Mouse (Mus musculus): ENCODE data around the gene Prrc2b. TPM values are rescaled to one million over a fixed set of nuclear protein-coding genes. Genes with fewer than 3 reads are reported as not detected.

The Prrc2b gene
- polyA plus RNA-seq, 1 experiment from 2014 or later: 61.6 TPM

DNA sequence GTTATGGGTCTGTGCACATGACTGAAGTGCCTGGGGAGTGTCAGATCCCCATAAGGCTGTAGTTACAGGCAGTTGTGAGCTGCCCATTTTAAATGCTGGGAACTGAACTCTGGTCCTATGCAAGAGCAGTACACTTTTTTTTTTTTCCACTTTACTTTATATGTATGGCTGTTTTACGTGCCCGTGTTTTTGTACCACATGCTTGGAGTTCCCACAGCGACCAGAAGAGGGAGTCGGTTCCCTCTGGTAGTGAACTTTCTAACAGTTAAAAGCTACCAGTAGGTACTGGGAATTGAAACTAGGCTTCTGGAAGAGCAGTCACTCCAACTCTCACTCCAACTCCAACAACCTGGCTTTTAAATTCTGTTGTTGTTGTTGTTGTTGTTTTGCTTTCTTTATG is 109.8 kb downstream of the Prrc2b start:
- no peaks in the 10 kb centered on the region for H3K27me3 ChIP-seq
- peak overlapping the region; percentile 85 for H3K4me2 ChIP-seq
- 0 out of 2 replicates have a peak overlapping the region, but pooled peaks have one; percentile 83 for H3K9ac ChIP-seq
- WGBS: 26% methylated on average over 4 of the region's 4 CpGs
- no peak overlapping the region for H3K27ac ChIP-seq (replicated peaks)
- no peak for ATAC-seq (ENCODE audit: low read depth)
- peaks cover 13% of the 10 kb centered on the region for H3K4me1 ChIP-seq (replicated peaks)
- H3K9me3 ChIP-seq: no peaks in the 10 kb centered on the region
- H3K36me3 ChIP-seq: peaks cover 24% of the 10 kb centered on the region
- H3K4me3 ChIP-seq: peak overlapping the region; percentile 91

DNA sequence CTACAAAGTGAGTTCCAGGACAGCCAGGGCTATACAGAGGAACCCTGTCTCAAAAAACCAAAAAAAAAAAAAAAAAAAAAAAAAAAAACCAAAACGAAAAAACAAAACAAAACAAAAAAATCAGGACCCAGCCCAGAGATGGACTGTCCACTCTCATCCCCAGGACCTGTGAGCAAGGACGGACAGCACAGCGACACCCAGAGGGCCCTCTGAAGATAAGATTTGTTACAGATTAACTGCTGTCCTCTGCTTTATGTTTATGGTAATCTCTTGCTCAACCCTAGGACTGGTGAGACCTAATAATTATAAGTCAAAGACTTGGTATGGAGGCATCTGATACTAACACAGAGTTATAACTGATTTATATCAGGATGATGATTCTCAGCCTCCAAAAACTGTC is 124.9 kb downstream of the Prrc2b start:
- 72% methylated on average over 3 of the region's 3 CpGs for whole genome bisulfite sequencing
- Histone ChIP-seq H3K9ac (no peak overlapping the region), H3K27me3 (no peaks in the 10 kb centered on the region), H3K36me3 (peaks cover 41% of the 10 kb centered on the region), H3K4me3 (no peak overlapping the region), H3K4me1 (replicated peaks) (no peaks in the 10 kb centered on the region), H3K4me2 (no peak overlapping the region), H3K9me3 (no peaks in the 10 kb centered on the region), H3K27ac (replicated peaks) (no peak overlapping the region)
- no peak for ATAC-seq (ENCODE audit: low read depth)

DNA sequence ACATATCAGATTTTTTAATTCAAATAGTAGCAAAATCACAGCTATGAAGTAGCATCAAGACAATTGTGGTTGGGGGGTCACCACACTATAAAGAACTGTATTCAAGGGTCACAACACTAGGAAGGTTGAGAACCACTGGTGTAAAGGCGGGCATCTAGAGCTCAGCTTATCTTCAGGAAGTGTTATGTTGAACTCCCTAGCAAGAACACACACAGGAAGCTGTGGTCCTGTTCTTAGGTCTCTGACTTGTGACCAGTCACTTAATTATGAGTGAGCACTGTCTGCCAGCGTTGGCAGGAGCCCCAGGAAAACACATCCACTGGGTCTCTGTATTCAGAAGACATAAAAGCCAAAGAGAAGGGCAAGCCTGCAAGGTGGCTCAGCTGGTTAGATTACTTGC is 131.4 kb downstream of the Prrc2b start:
- Histone ChIP-seq H3K27me3 (no peaks in the 10 kb centered on the region), H3K4me3 (no peak overlapping the region), H3K27ac (replicated peaks) (no peak overlapping the region), H3K4me1 (replicated peaks) (peaks cover 12% of the 10 kb centered on the region), H3K9me3 (no peaks in the 10 kb centered on the region), H3K4me2 (no peak overlapping the region), H3K36me3 (peaks cover 76% of the 10 kb centered on the region), H3K9ac (no peak overlapping the region)
- ATAC-seq (ENCODE audit: low read depth): no peak
- 91% methylated on average over 2 of the region's 2 CpGs for WGBS

DNA sequence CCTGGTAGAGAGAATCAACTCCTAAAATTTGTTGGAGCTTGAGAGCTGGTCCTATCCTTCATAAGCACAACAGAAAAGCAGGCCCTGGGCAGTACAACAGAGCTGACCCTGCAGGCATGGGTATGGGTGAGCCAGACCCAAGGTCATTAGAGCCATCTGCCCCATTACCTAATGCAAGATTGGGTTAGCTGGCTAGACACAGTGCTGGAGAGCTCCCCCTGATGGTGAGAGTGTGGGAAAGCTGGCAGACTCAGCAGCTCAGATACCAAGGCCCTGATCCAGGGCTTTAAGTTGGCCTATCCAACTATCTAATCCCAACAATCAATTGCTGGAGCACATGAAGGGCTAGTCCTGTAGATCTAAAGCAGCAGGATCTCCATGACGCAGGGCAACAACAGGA is 131.8 kb downstream of the Prrc2b start:
- no peak for ATAC-seq (ENCODE audit: low read depth)
- Histone ChIP-seq H3K27me3 (no peaks in the 10 kb centered on the region), H3K9ac (no peak overlapping the region), H3K4me2 (no peak overlapping the region), H3K36me3 (peaks cover 71% of the 10 kb centered on the region), H3K9me3 (no peaks in the 10 kb centered on the region), H3K4me1 (replicated peaks) (peaks cover 13% of the 10 kb centered on the region), H3K4me3 (no peak overlapping the region), H3K27ac (replicated peaks) (no peak overlapping the region)
- WGBS: 97% methylated on average over 1 of the region's 1 CpGs

DNA sequence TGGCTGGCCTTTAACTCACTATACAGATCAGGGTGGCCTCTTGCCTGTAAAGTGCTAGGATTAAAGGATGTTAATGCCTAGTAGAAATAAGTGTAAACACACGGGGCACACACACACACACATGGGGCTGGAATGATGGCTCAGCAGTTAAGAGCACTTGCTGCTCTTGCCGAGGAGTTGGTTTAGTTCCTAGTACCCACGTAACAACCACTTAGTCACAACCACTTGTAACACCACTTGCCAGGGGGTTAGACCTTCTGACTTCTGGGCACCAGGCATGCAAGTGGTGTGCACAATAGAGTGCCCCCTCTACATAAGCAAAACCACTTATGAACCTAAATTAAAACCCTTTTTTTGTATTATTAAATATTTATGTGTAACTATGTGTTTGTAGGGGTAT is 133.1 kb downstream of the Prrc2b start:
- Histone ChIP-seq H3K4me1 (replicated peaks) (peaks cover 17% of the 10 kb centered on the region), H3K4me3 (no peak overlapping the region), H3K9me3 (no peaks in the 10 kb centered on the region), H3K27ac (replicated peaks) (no peak overlapping the region), H3K4me2 (no peak overlapping the region), H3K36me3 (peaks cover 59% of the 10 kb centered on the region), H3K9ac (no peak overlapping the region), H3K27me3 (no peaks in the 10 kb centered on the region)
- 88% methylated on average over 3 of the region's 3 CpGs for WGBS
- ATAC-seq (ENCODE audit: low read depth): no peak

Small RNA genes within 50 kb of the gene (microRNA-seq; reads per million reads assigned to microRNA genes)
- not detected for gene Gm27805

Other genes starting within 250 kb of the Prrc2b start
- 23.1 and 29.1 TPM in 2 replicates for gene Aif1l, start 200.9 kb upstream of the Prrc2b start, polyA plus RNA-seq (2015; fragmentation: Nextera tagmentation; extraction: Ambion mirVana)
- gene Nup214, start 176.6 kb upstream of the Prrc2b start, polyA plus RNA-seq (2015; fragmentation: Nextera tagmentation; extraction: Ambion mirVana): 74.2 and 74.5 TPM in 2 replicates
- gene Fam78a, start 66.2 kb upstream of the Prrc2b start, polyA plus RNA-seq (2015; fragmentation: Nextera tagmentation; extraction: Ambion mirVana): 0.88 and 1.2 TPM in 2 replicates
- gene Plpp7, start 55.6 kb upstream of the Prrc2b start, polyA plus RNA-seq (2015; fragmentation: Nextera tagmentation; extraction: Ambion mirVana): 22.6 and 24.1 TPM in 2 replicates
- gene Pomt1, start 85.5 kb downstream of the Prrc2b start, polyA plus RNA-seq (2015; fragmentation: Nextera tagmentation; extraction: Ambion mirVana): 25.8 and 25.9 TPM in 2 replicates
- gene Uck1, start 109.1 kb downstream of the Prrc2b start, polyA plus RNA-seq (2015; fragmentation: Nextera tagmentation; extraction: Ambion mirVana): 68.3 and 75.5 TPM in 2 replicates
- gene Golga2, start 136.3 kb downstream of the Prrc2b start, polyA plus RNA-seq (2015; fragmentation: Nextera tagmentation; extraction: Ambion mirVana): 27.8 and 30.0 TPM in 2 replicates
- gene Swi5, start 137.0 kb downstream of the Prrc2b start, polyA plus RNA-seq (2015; fragmentation: Nextera tagmentation; extraction: Ambion mirVana): 432 and 483 TPM in 2 replicates
- 49.9 and 51.1 TPM in 2 replicates for gene Ciz1, start 201.2 kb downstream of the Prrc2b start, polyA plus RNA-seq (2015; fragmentation: Nextera tagmentation; extraction: Ambion mirVana)
- gene Dnm1, start 202.3 kb downstream of the Prrc2b start, polyA plus RNA-seq (2015; fragmentation: Nextera tagmentation; extraction: Ambion mirVana): 44.3 and 47.0 TPM in 2 replicates
- gene 1110008P14Rik, start 230.9 kb downstream of the Prrc2b start, polyA plus RNA-seq (2015; fragmentation: Nextera tagmentation; extraction: Ambion mirVana): 101 and 135 TPM in 2 replicates
- 0.56 and 1.4 TPM in 2 replicates for gene Lcn2, start 237.2 kb downstream of the Prrc2b start, polyA plus RNA-seq (2015; fragmentation: Nextera tagmentation; extraction: Ambion mirVana)
- 44.3 and 46.0 TPM in 2 replicates for gene Ptges2, start 244.8 kb downstream of the Prrc2b start, polyA plus RNA-seq (2015; fragmentation: Nextera tagmentation; extraction: Ambion mirVana)

Data from neural tube, embryonic 13.5 days (tissue).